Comparison of ENCODE assay signal across 26 mouse cellular contexts in the genomic region with DNA sequence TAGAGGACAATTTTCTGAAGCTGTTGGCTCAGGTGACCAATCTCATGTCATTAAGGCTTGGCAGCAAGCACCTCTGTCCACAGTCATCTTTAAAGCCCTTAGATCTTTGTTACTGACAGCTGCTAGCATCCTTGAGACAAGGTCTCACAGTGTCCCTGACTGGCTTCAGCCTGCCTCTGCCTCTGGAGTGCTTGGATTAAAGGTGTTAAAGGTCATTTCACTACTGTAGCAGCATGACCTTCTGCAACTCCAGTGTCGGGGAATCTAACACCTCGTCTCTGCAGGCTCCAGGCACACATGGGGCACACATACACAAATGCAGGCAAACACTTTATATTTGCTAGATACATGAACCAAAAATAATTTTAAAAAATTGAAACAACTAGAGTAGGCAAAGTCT. TPM values are rescaled to one million over a fixed set of nuclear protein-coding genes. Genes with fewer than 3 reads are reported as not detected.
"Had no signal": no experiment of that assay in that cellular context is flagged by ENCODE, and none has a peak within 500 bp of the region (broad histone marks: within the 10 kb centered on the region; RNA-seq: fewer than 3 reads in every experiment).

No protein-coding gene starts in this region.

- H3K4me2 ChIP-seq: heart, embryonic 11.5 days; heart, embryonic 13.5 days; heart, embryonic 15.5 days; hindbrain, embryonic 13.5 days; hindbrain, embryonic 15.5 days; kidney, embryonic 15.5 days; limb, embryonic 13.5 days; limb, embryonic 15.5 days; liver, embryonic 12.5 days had no signal

- H3K9me3 ChIP-seq: heart, embryonic 13.5 days; heart, embryonic 15.5 days; hindbrain, embryonic 13.5 days; hindbrain, embryonic 15.5 days; kidney, embryonic 15.5 days; limb, embryonic 13.5 days; limb, embryonic 15.5 days; liver, embryonic 12.5 days had no signal

- H3K36me3 ChIP-seq: heart, embryonic 15.5 days; hindbrain, embryonic 15.5 days; limb, embryonic 13.5 days had no signal

- H3K4me3 ChIP-seq: gastrocnemius, adult 2 months; heart, embryonic 13.5 days; heart, embryonic 15.5 days; hindbrain, embryonic 13.5 days; hindbrain, embryonic 15.5 days; kidney, embryonic 15.5 days; limb, embryonic 13.5 days; limb, embryonic 15.5 days; liver, embryonic 12.5 days had no signal

- DNase-seq: gastrocnemius, adult 2 months; gastrocnemius, postnatal 10 days; gastrocnemius, postnatal 36 days; heart, adult 18-20 months; heart, postnatal 14 days; heart, postnatal 36 days; kidney, adult 11 months; kidney, adult 2 months; kidney, adult 9 months; kidney, postnatal 14 days; kidney, postnatal 36 days; layer of hippocampus, adult 9-11 months; layer of hippocampus, postnatal 36 days; left cerebral cortex, postnatal 4 days had no signal

- H3K27me3 ChIP-seq: heart, embryonic 13.5 days; heart, embryonic 15.5 days; hindbrain, embryonic 13.5 days; hindbrain, embryonic 15.5 days; kidney, embryonic 15.5 days; limb, embryonic 13.5 days; limb, embryonic 15.5 days; liver, embryonic 12.5 days had no signal

- ATAC-seq: hindbrain, postnatal 0 days; intestine, embryonic 16.5 days; liver, embryonic 12.5 days had no signal

RNA-seq across cellular contexts. Expression of gene Klhdc9, which starts 35.0 kb away (rescaled TPM):
- total RNA-seq: gastrocnemius, adult 2 months; gastrocnemius, postnatal 36 days; heart, adult 18-20 months; heart, postnatal 36 days; liver, adult 2 months had no signal
